Mouse (Mus musculus): ENCODE measurements around the gene Leng9.

The Leng9 gene

DNA sequence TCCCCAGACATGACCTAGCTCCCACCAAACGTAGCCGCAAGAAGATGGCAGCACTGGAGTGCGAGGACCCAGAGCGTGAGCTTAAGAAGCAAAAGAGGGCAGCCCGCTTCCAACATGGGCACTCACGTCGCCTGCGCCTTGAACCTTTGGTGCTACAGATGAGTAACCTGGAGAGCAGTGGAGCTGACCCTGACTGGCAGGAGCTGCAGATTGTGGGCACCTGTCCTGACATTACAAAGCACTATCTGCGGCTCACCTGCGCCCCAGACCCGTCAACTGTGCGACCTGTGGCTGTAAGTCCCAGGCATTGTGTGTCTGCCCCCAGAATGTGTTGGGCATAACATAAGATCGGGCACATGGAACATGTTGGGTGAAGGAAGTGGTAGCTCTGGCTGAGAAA lies 6.1 kb downstream of the Leng9 start:
- DNase-seq: no peak

DNA sequence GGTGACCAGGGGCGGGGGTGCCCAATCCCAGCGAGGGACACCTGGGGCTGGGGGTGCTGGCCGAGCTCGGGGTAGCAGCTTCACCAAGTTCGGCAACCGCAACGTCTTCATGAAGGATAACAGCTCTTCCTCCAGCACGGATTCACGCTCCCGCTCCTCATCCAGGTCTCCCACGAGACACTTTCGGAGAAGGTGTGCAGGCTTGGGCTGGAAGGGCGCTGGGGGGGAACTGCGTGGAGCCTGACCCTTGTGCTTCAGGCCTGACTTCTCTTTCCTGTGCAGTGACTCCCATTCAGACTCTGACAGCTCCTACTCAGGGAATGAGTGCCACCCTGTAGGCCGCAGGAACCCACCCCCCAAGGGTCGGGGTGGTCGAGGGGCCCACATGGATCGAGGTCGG lies 6.7 kb downstream of the Leng9 start:
- no peak for DNase-seq

DNA sequence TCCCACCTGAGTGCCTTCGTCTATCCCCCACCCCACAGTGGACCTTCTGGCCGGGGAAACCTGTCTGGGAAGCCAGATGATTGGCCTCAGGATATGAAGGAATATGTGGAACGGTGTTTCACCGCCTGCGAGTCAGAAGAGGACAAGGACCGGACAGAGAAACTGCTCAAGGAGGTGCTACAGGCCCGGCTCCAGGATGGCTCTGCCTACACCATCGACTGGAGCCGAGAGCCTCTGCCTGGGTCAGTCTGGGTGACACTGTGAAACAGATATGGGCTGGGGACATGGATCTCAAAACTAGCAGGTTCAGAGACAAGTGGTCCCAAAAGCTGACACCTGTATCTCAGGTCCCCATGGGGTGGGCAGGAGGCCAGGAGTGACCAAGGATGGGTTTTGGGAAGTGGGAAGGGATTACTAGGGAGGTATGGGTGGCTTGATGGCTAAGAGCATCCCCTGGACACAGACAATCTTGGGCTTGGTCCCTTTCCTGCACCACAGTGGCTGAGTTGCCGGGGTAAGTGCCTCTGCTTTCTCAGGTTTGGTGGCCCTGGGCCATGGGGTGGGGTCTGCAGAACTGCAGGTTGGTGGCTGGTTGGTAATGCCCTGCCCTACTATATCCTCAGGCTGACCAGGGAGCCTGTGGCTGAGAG lies 7.3 kb downstream of the Leng9 start:
- peak in 1 of 2 experiments; percentile 10 for DNase-seq

DNA sequence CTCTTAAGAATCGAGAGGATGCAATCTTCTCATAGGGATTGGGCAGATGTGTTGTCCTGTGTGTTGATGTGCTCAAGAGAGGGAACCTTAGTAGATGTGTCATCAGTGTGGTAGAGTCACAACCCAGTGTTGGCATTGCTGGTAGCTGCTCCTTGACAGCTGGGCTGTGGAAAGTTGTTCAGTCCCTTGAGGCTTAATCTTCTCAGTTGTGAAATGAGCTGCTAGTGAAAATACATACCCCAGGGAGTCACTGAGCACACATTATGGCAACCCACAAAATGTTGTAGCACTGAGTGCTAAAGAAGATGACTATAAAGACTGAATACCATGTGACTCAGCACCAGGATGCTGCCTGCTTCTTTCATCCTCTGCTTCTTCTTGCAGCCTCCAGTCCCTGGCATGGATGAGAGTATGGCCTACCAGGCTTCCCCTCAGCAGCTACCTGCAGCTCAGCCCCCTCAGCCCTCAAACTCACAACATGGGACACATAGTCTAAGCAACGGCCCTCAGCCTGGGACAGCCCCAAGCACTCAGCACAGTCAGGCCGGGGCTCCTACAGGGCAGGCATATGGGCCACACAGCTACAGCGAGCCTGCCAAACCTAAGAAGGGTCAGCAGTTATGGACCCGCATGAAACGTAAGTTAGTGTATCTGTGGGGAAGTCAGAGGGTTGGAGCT lies 8.4 kb downstream of the Leng9 start:
- DNase-seq: no peak

DNA sequence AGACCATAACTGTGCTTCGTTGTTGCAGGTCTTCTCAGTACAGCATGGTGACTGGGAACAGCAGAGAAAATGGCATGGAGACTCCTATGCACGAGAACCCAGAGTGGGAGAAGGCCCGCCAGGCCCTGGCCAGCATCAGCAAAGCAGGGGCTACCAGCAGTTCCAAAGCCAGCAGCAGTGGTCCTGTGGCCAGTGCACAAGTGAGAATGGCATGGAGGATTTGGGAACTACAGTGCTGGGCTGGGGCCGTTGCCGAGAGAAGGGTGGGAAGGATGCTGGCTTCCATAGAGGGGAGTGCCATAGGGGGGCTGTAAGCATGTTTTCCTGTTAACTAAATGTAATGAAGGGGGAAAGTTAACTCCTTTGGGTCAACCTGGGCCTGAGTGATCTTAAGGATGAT lies 10.8 kb downstream of the Leng9 start:
- no peak for DNase-seq

DNA sequence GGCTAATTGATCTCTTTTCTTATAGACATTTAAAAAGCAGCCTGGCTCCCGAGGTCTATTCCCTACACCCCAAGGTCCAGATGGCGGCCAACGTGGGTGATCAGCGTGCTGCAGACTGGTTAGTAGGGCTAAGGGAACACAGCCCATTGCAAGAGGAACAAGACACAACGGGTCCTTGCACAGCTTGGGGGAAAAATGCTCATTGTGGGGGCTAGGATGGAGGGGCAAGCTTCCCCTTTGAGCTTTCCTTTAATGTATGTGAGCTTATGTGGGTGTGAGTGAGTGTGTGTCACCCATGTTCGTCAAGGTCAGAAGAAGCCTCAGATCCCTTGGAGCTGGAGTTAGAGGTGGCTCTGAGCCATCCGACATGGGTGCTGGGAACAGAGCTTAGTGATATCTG lies 11.5 kb downstream of the Leng9 start:
- no peak for DNase-seq

DNA sequence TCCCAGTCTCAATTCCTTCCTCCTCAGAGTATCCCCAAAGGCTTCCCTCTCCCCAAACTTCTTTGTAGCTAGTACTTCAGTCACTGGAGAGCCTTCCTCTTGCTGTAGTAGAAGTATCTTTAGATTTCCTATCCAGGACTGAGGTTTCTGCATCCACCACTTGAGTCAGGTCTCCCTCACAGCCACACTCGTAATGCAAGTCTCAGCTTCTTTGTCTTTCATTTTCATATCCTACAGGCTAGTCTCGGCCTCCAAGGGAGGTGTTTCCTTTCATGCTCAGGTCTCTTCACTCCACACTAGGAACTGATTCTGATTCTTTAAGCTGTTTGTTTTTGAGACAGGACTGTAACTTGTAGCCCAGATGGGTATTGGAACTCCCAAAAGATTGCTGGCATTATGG lies 12.0 kb downstream of the Leng9 start:
- no peak for DNase-seq

DNA sequence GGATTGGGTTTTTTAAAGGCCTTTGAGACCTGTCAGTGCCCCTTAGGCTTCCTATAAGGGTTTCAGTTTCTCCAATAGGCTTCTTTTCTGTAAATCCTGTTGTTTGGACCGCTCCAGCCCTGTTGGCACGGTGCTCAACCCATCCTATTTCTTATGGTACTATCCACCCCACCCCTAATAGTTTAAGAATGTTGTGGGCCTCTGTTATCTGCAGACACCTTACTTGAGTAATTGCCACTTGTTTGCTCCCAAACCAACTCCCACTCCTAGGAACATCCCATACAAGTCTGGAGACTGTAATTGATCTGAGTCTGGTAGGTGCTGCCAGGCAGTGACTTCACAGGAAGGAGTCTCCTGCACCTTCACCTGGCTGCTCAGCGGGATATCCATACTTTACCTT lies 12.4 kb downstream of the Leng9 start:
- no peak for DNase-seq

DNA sequence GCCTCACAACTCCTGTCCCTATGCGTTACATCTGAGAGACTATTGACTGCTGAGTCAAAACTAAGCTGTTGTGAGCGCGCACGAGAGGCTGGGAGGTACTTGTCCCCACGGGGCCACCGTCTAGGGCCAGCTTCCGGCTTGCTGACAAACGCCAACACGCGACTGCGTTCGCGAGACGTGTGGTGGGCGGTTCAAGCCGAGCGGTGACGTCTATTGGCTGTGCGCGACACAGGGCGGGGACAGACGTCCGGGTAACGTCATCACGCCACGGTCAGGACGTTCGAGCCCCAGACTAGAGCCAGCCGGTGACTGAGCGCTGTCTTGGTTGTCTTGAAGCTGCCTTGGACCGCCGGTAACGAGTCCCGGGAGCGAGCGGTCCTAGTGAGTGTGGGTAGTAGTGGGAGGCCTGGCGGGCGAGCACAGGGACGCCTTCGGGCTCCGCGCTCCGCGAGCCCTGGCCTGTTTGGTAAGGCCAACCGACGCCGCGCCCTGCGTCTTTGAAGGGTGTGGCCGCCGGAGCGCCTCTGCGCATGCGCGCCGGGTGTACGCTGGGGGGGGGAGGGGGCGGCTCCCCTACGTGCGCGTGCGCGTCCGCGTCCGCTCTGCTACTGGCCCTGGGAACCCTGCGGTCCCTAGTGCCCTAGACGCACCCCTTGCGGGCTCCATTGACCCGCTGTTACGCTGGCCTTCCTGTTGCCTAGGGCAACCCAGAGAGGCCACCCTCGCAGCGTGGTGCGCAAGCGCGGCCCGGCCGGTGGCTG lies 13.2 kb downstream of the Leng9 start, which contains the start of gene Leng8:
Gene Leng8 (plus strand): TSS at position 269 of the 761 bp plus-strand sequence.
- peak; percentile 99 for DNase-seq

DNA sequence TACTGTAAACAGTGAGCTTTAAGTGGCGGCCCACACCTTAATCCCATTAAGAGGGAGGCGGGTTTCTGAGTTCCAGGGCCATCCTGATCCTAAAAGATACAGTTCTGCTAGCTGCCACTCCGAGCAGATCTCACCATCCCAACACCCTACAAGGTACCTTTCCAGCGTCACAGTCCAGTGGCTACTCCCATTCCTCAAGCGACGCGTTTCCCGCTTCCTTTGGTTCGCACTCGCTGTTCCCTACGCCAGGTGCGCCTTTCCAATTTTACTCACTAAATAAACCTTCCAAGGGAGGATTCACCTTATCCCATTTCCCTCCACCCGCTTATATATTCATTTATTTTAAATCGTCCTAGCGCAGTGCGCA lies 13.8 kb downstream of the Leng9 start:
- no peak for DNase-seq

DNA sequence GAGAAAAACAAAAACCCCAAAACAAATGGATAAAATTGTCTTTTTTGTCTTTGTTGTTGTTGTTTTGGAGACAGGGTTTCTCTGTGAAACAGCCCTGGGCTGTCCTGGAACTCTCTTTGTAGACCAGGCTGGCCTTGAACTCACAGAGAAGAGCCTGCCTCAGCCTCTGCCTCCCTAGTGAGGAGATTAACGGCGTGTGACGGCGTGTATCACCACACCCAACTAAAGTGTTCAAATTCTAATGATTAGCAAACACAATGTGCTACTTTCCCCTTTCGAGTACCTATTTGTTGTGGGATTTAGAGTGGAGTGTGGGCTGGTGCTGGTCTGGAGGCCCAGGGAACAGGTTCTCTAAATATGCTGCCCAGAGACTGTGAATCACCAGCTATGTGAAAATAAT lies 15.3 kb downstream of the Leng9 start:
- DNase-seq: no peak

DNA sequence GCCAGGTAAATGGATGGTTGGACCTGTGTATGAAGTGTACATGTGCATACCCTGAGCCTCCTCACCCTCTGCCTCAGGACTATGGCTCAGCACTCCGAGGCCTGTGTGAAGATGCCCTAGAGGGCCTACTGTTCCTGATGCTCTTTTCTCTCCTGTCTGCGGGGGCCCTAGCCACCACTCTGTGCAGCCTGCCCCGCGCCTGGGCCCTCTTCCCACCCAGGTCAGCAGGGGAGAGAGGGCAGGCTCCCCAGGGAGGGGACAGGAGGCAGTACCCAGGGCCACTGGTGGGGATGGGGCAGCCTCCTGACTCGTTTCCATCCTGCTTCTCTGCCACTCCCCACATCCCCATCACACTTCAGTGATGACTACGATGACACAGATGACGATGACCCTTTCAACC lies 17.2 kb downstream of the Leng9 start:
- DNase-seq: peak in 1 of 2 experiments; percentile 21

DNA sequence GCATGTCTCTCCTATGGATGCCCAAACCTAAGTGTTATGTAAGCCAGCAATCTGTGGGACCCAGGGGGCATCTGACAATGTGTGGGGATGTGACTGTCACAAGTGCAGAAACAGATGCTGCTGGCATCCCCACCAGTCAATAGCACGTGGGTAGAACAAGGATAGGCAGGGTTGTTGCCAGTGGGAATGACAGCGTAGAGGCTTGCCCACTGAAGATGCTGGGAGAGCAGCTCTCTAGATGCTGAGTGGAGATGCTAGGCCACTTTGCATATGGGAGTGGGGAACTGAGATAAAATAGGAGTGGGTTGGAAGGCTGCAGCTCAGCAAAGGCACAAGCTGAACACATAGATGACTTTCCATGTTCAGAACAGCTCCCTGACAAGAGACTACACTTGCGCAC lies 17.6 kb downstream of the Leng9 start:
- DNase-seq: peak in 1 of 2 experiments; percentile 14

DNA sequence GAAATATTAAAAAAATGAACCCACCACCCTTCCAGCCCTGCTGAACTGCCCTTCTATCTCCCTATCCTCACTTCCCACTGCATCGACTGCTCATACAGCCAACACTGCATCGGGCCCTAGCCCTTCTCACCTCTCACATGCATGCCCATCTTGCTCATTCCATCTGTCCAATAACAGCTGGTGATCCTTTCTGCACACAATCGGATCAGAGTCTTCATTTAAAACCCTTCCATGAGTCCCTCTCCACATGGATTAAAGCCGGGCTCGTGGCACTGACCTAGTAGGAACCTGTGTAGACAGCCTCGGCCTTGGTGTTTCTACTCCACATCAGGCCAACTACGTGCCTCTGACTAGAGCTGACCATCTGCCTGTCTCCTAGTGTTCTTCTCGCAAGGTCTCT lies 18.2 kb downstream of the Leng9 start:
- DNase-seq: peak in 1 of 2 experiments; percentile 19

DNA sequence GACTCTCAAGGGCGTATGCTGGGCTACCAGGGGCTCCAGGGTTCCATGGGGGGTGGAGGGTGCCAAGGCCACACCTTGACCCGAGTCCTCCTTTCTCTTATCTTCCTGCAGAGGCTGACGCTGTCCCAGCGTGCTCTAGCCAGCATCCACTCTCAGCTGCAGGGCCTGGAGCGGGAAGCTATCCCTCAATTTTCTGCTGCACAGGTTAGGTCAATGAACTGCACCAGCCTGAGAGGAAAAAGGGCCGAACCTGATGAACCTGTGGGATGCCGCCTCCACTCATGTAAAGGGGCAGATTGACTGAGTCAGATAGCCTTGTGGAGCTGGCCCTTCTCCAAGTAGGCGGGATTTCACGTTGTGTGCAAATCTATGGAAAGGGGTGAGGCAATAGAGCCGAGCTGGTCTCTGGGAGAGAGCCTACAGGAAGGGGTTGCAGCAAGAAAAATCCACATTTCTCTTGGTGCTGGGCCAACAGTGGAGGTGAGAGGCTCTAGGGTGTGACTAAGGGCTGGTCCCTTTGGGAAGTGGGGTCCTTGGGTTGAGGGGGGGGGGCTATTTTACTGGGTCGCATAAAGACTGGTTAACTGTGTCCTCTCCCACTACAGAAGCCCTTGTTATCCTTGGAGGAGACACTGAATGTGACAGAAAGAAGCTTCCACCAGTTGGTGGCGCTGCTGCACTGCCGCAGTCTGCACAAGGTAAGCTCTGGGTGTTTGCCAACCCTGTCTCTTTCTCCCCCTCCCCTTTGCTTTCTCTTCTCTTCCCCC lies 19.3 kb downstream of the Leng9 start:
- DNase-seq: peak; percentile 83 to 91

DNA sequence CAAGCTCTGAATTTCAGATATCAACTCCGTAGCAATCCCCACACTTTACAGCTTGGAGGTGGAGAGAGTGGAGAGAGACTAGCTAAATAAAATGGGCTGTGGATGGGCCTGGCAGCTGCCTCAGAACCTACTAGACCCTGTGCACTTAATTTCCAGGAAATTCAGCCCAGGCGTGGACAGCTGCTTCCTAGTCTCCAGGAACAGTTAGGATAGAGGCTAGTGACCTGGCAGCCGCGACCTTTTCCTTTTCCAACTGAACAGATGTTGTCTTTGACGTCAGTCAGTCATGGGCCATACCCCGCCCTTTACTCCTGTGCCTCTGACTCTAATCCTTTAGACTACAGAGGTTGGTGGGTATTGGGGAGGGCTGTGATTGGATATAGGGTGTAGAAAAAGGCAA lies 21.3 kb downstream of the Leng9 start:
- no peak for DNase-seq

DNA sequence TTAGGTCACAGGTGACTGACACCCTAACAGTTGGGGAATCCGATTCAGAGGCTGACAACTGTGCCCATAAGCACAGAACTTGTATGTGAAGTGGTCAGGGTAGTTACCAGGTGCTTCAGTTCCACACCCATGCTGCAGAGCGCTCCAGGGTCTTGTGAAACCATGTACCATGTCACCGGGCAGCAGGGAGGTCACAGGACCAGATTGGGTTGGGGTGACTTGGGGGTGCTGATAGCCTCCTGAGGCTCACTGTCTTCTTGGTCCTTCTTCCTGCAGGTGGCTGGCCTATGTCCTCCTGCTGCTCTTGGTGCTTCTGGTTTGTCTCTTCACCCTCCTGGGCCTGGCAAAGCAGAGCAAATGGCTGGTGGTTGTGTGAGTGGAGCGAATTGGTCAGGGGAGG lies 22.3 kb downstream of the Leng9 start:
- no peak for DNase-seq

DNA sequence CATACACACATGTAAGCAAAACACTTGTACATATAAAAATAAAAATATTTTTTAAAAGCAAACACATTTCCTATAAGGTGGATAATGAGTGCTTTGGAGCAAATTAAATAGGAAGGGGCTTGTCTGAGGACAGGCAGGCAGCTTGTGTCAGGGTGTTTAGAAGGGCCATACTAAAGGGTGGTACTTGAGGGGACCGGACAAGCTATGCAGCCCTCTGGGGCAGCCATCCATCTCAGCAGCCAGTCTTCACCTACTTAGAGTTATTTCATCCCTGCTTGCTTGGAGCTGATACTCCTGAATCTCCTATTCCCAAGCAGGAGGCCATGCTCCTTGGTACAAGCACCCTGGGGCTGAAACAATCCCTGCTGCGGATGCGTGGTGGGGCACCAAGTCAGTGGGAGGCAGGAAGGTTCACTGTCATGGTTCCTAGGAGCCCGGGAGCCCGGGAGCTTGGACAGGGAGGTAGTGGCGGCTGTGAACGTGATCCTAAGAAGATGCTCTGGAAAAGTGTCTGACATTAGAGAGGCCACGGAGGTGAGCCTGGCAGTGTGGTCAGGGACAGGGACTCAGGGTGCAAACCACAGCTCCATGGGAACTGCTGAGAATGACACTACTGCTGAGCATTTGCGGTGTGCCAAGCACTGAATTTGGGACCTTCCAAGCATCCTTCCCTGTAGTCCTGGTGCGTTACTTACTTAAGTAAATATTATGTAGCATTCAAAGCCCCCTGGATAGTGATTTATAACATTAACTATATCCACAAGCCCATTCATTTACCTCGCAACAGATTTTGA lies 23.0 kb downstream of the Leng9 start:
- DNase-seq: peak in 1 of 2 experiments; percentile 19

DNA sequence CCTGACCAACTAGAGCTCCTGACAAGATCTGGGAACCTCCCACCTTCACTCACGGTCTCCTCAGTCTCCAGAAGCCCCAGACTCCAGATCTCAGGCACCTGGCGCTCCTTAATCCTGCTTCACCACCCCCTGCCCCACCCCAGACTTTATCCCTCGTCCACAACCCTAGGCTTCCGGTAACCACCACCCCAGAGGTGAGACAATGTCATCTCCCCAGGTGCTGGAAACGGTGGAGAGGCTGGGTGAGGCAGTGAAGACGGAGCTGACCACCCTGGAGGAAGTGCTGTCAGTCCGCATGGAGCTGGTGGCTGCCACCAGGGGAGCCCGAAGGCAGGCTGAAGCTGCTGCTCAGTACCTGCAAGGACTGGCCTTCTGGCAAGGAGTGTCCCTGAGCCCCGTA lies 24.9 kb downstream of the Leng9 start:
- peak in 1 of 2 experiments; percentile 27 for DNase-seq

DNA sequence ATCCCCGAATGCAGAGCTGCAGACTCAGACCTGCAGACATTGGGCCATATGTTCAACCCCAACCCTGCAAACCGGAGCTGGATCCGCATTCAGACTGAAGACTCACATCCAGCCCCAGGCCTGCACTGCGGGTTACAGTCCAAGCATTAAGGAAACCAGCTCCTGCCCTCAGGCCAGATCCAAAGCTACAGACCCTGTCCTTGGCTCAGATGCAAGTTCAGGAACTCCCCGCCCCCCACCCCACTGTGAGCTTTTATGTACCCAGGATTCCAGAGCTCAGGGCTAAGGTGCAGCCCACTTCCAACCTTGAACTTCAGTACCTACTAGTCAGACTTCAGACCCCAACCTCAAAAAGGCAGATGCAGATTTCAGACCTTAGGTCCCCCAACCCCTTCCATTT lies 25.3 kb downstream of the Leng9 start:
- DNase-seq: no peak

DNA sequence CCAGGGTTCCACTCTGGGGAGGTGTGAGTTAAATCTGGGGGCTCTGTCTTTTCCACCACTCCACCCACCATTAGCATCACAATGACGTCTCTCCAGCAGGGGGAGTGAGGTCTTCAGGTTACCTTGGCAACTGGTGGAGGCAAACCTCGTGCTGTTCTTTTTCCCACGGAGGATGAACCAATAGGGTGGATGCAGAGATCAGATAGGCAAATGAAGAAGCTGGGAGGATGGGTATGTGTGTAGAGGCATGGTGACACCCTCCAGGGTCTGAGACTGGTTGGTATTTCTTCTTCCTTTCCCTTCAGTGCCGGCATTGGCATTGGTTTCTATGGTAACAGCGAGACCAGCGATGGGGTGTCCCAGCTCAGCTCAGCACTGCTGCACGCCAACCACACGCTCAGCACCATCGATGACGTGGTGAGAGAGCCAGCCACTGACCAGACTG lies 25.8 kb downstream of the Leng9 start:
- peak; percentile 62 to 72 for DNase-seq

DNA sequence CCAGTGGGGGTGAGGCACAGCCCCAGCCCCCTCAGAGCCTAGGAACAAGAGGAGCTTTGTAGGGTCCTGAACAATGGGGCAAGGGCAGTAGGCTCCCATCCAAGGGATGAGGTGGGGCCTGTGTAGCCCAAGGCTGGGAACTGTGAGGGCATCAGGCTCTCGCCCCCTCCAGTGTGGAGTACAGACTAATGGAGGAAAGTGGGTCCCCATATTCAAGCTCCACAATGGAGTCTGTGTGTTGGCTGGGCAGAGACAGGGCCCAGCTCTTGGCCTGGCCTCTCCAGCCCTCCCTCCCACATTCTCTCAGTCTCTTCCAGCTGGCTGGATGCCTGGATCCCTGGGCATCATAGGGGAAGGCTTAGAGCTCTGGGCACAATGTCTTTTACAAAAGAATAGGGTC lies 26.4 kb downstream of the Leng9 start:
- DNase-seq: peak; percentile 81 to 87

Data from cerebellum, adult 18-20 months (tissue).